Mouse (Mus musculus) small intestine, adult 2 months (tissue): ENCODE results near the gene Acsl3.

ENCODE experiments used
- CTCF ChIP-seq: fragments of 200-500 bp; IDR thresholded peaks from 2 replicates; pipeline ENCODE4 v1.5.1; 2012; ENCODE audit warnings: low read depth, mild to moderate bottlenecking, control low read depth, inconsistent platforms, low read length, moderate library complexity, mixed read lengths; ENCODE audit not compliant: insufficient replicate concordance, insufficient read length; ENCODE audit errors: extremely low read depth
- POLR2A ChIP-seq: fragments of 200-500 bp; IDR thresholded peaks from 2 replicates; pipeline ENCODE4 v1.6.1; 2012; ENCODE audit warnings: low read depth, mild to moderate bottlenecking, control low read depth, inconsistent platforms, low read length, moderate library complexity

- TF ChIP-seq CTCF (no peak), POLR2A (no peak)
Measured at GRCm38 (mm10) chr1:78725617-78726223, 68.1 kb downstream of the Acsl3 start.
